Mouse (Mus musculus): ENCODE results near the gene Med27.

DNA sequence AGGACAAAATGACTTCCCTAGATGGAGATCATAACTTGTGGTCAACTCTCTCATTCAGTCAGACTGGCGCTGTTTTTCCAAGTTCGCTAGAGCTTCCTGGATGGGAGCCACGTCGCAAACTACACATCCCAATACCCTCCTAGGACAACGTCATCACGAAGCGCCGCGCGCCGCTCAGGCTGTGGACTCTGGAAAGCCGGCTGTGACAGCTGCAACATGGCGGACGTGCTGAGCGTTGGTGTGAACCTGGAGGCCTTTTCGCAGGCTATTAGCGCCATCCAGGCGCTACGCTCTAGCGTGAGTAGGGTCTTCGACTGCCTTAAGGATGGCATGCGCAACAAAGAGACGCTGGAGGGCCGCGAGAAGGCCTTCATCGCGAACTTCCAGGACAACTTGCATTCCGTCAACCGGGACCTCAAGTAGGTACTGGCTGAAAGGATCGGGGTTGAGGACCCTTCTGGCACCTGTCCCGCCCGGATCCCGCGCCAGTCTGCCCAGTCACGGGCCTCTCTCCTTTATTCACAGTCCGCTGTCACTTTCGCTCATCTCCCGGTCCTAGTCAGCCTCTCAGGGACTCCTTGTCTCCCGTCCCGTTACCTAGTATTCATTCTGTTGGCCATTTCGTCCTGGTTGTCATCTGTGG, at the start of gene Med27:
- TF ChIP-seq CTCF (IDR thresholded peaks at IDR 0.05; ENCODE audit: control insufficient read depth, insufficient read depth, low read length) (no peak), POLR2A (IDR thresholded peaks at IDR 0.05; ENCODE audit: borderline replicate concordance, control insufficient read depth, low read depth, low read length) (peak; percentile 69; the same call in 1 of the 2 replicates)
